Mouse (Mus musculus): ENCODE measurements around the gene Mybpc3. TPM values are rescaled to one million over a fixed set of nuclear protein-coding genes. Genes with fewer than 3 reads are reported as not detected.

Mybpc3 gene
- polyA plus RNA-seq, 1 experiment from 2014 or later, result not detected

- in situ Hi-C loops (cut with MboI; ENCODE audit: low pct_unique_long_range_greater_than_20kb), result no loop called here
- CTCF ChIA-PET, result interaction anchor here (1.5 kb wide), 1 partner anchor 21 kb away, joined by 4 read pairs; no protein-coding TSS in a partner anchor
- ATAC-seq (no peak), DNase-seq (ENCODE audit: low read depth, low spot score) (no peak)
- no peaks in the 10 kb centered on the region for H3K27me3 ChIP-seq
- POLR2A ChIA-PET, result no interaction called here
- TF ChIP-seq CTCF (IDR thresholded peaks at IDR 0.05), result no peak
Measured at GRCm38 (mm10) chr2:91136513-91137412, 18.8 kb downstream of the Mybpc3 start.

- no peak for DNase-seq (ENCODE audit: low read depth, low spot score)
Measured at GRCm38 (mm10) chr2:91137481-91137880, 19.5 kb downstream of the Mybpc3 start.

GRCm38 (mm10) chr2:91139311-91139710 is 21.4 kb downstream of the Mybpc3 start:
- no peak for ATAC-seq
- DNase-seq (ENCODE audit: low read depth, low spot score), result no peak
- H3K27me3 ChIP-seq, result no peaks in the 10 kb centered on the region
- in situ Hi-C loops (cut with MboI; ENCODE audit: low pct_unique_long_range_greater_than_20kb), result no loop called here
- ChIA-PET POLR2A (no interaction called here), CTCF (interaction anchor here (1.4 kb wide), 1 partner anchor 24 kb away, joined by 3 read pairs; no protein-coding TSS in a partner anchor)
- TF ChIP-seq CTCF (IDR thresholded peaks at IDR 0.05), result no peak

More at GRCm38 (mm10) chr2:91137481-91137880, 19.5 kb downstream of the Mybpc3 start:
- ATAC-seq, result no peak
- no peak for TF ChIP-seq CTCF (IDR thresholded peaks at IDR 0.05)
- in situ Hi-C loops (cut with MboI; ENCODE audit: low pct_unique_long_range_greater_than_20kb), result no loop called here
- CTCF ChIA-PET, result interaction anchor here (1.5 kb wide), 1 partner anchor 22 kb away, joined by 4 read pairs; no protein-coding TSS in a partner anchor
- POLR2A ChIA-PET, result no interaction called here
- H3K27me3 ChIP-seq, result no peaks in the 10 kb centered on the region

DNA sequence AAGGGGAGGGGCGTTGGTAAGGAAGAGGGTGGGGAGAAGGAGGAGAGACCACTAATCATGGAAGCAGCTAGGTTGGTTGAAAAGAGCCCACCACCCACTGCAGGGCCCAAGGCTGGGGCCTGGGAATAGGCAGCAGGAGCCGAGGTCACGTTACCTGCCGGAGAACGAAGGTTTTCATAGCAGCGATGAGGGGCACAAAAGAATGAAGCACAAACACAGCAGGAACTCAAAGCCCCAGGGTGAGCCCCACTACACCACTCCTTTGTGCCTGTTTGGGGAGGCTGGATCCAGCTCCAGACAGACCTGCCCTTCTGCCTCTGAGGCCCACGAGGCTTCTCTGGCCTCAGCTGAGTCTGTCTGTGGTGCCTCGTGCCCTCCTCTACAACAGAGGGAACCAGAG is 21.8 kb downstream of the Mybpc3 start:
- CTCF ChIA-PET, result interaction anchor here (0.9 to 1.4 kb wide), 2 partner anchors 8 to 25 kb away, joined by 3 read pairs; no protein-coding TSS in a partner anchor
- DNase-seq (ENCODE audit: low read depth, low spot score) (no peak), ATAC-seq (no peak)
- no peak for TF ChIP-seq CTCF (IDR thresholded peaks at IDR 0.05)
- in situ Hi-C loops (cut with MboI; ENCODE audit: low pct_unique_long_range_greater_than_20kb), result no loop called here
- POLR2A ChIA-PET, result no interaction called here
- H3K27me3 ChIP-seq, result no peaks in the 10 kb centered on the region

DNA sequence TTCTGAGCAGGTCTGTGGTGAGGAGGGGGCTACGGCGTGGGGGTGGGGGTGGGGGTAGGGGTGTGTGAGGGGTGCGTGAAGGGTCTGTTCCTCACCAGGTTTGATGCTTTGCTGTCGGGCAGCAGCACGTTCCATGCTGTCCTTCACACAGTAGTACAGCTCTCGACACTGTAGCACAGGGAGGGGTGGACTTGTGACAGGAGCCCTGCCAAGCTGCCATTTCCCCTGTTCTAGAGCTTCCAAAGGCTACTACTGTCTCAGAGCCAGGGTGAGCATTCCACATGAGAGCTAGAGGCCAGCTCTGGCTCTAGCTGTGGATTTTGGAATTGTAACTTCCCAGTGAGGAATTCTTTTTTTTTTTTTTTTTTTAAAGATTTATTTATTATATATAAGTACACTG is 25.0 kb downstream of the Mybpc3 start:
- H3K27me3 ChIP-seq, result no peaks in the 10 kb centered on the region
- ChIA-PET CTCF (no interaction called here), POLR2A (no interaction called here)
- DNase-seq (ENCODE audit: low read depth, low spot score), result no peak
- TF ChIP-seq CTCF (IDR thresholded peaks at IDR 0.05), result no peak
- in situ Hi-C loops (cut with MboI; ENCODE audit: low pct_unique_long_range_greater_than_20kb), result no loop called here
- ATAC-seq, result no peak

DNA sequence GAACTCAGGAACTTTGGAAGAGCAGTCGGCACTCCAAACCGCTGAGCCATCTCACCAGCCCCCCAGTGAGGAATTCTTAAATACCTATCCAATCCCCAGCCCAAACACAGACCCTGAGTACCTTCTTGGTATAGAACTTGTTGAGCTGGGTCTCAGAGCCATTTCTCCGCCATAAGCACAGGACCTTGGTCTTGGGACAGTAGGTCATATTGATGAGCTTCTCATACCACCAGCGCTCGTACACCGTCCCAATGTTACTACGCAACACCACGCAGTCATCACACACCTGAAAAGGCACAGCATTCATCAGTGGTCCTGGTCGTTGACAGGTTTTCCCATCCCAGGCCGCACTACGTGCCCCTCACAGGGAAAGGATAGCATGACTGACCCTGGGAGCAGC is 25.5 kb downstream of the Mybpc3 start:
- H3K27me3 ChIP-seq, result no peaks in the 10 kb centered on the region
- POLR2A ChIA-PET, result no interaction called here
- CTCF ChIA-PET, result interaction anchor here (1.3 to 2.5 kb wide), 2 partner anchors 10 to 28 kb away, joined by 4 to 7 read pairs; no protein-coding TSS in a partner anchor
- ATAC-seq (no peak), DNase-seq (ENCODE audit: low read depth, low spot score) (no peak)
- in situ Hi-C loops (cut with MboI; ENCODE audit: low pct_unique_long_range_greater_than_20kb), result no loop called here
- TF ChIP-seq CTCF (IDR thresholded peaks at IDR 0.05), result no peak

DNA sequence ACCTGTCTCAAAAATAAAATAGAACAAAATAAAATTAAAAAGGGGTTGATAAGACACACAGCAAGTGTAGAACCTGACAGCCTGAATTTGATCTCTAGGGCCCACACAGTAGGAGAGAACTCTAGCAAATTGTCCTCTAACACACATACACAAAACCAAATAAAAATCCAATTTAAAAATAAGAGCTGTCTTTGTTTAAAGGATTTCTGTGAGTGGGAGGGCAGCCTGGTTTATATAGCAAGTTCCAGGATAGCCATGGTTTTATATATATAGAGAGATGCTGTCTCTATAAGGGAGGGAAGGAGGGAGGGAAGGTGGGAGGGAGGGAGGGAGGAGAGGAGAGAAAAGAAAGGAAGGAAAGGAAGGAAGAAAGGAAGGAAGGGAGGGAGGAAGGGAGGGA is 30.2 kb downstream of the Mybpc3 start:
- in situ Hi-C loops (cut with MboI; ENCODE audit: low pct_unique_long_range_greater_than_20kb), result no loop called here
- no peaks in the 10 kb centered on the region for H3K27me3 ChIP-seq
- ChIA-PET POLR2A (no interaction called here), CTCF (no interaction called here)
- DNase-seq (ENCODE audit: low read depth, low spot score) (no peak), ATAC-seq (no peak)
- TF ChIP-seq CTCF (IDR thresholded peaks at IDR 0.05), result no peak

DNA sequence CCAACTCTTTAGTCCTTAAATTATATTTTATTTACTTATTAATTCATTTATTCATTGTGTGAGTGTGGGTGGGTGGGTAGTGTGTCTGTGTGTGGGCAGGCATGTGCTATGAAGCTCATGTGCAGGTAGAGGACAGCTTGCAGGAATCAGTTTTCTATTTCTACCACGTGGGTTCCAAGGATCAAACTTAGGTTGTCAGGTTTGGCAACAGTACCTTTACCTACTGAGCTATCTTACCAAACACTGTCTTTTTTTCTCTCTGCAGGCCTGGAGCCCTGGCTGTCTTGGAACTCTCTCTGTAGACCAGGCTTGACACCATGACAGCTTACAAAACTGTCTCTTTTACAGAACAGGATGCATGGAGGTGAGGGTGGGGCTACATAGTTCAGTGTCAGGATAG is 33.4 kb downstream of the Mybpc3 start:
- CTCF ChIA-PET, result interaction anchor here (1.8 kb wide), 1 partner anchor 36 kb away, joined by 5 read pairs; no protein-coding TSS in a partner anchor
- no peak for DNase-seq (ENCODE audit: low read depth, low spot score)
- POLR2A ChIA-PET, result no interaction called here
- no peak for TF ChIP-seq CTCF (IDR thresholded peaks at IDR 0.05)
- in situ Hi-C loops (cut with MboI; ENCODE audit: low pct_unique_long_range_greater_than_20kb), result no loop called here
- no peaks in the 10 kb centered on the region for H3K27me3 ChIP-seq
- no peak for ATAC-seq

DNA sequence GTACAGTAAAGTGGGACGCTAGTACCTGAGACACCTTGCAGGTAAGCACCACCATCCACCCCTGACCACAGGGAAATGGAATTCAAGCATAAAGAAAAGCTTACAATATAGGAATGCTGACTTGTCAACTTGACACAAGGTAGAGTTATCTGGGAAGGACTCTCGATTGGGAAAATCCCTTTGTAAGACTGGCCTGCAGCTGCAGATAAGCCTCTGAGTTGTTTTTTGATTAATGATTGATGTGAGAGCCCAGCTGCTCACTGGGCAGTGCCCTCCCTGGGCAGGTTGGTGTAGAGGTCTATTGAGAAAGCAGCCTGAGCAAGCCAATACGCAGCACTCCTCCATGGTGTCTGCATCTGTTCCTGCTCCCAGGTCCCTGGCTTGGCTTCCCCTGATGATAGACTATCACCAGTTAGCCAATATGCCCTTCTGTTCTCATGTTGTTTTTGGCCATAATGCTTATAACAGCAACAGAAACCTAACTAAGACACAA is 35.0 kb downstream of the Mybpc3 start:
- H3K27me3 ChIP-seq, result no peaks in the 10 kb centered on the region
- DNase-seq (ENCODE audit: low read depth, low spot score) (no peak), ATAC-seq (no peak)
- TF ChIP-seq CTCF (IDR thresholded peaks at IDR 0.05), result no peak
- in situ Hi-C loops (cut with MboI; ENCODE audit: low pct_unique_long_range_greater_than_20kb), result no loop called here
- POLR2A ChIA-PET, result no interaction called here
- CTCF ChIA-PET, result interaction anchor here (1.0 to 1.8 kb wide), 3 partner anchors 9 to 38 kb away, joined by 3 to 5 read pairs (median 4); no protein-coding TSS in a partner anchor

DNA sequence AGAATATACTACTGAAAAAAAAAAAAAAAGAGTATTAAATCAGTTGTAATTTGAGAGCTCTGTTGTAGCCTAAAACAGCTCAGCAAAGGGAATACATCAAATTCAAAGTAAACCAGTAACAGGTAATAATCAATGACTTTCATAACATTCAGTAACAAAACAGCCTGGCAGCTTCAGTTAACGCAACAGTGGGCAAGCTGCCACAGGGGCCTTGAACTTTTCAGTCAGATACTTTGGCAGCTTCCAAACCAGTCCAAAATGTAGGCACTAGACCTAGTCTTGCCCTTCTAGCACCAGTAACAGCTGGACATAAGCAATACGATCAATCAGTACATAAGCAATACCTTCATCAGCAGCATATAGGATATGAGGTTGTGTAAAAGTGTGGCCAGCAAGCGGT is 36.1 kb downstream of the Mybpc3 start:
- no peak for ATAC-seq
- DNase-seq (ENCODE audit: low read depth, low spot score), result no peak
- in situ Hi-C loops (cut with MboI; ENCODE audit: low pct_unique_long_range_greater_than_20kb), result no loop called here
- no peak for TF ChIP-seq CTCF (IDR thresholded peaks at IDR 0.05)
- POLR2A ChIA-PET, result no interaction called here
- CTCF ChIA-PET, result interaction anchor here (0.6 to 1.3 kb wide), 4 partner anchors 17 to 580 kb away, joined by 3 to 4 read pairs (median 3); no protein-coding TSS in a partner anchor
- no peaks in the 10 kb centered on the region for H3K27me3 ChIP-seq
